Mouse (Mus musculus): ENCODE data around the gene Gtf2h3.
A peak's percentile ranks its signal among the peaks of the same experiment; 100 is the strongest.
"Not testable (repeated sequence)": the region's sequence is repeated elsewhere in the genome, so short reads cannot be mapped to it uniquely, and the experiment has no call there.

Gtf2h3 gene

GRCm38 (mm10) chr5:124578633-124579317 lies at the start of gene Gtf2h3, which contains the start of gene Eif2b1:
Gene Gtf2h3 (plus strand): TSS chr5:124579140.
Gene Eif2b1 (minus strand): TSS chr5:124579131.
- DNase-seq = peak; percentile 97

GRCm38 (mm10) chr5:124529191-124529651 lies 49.7 kb upstream of the Gtf2h3 start:
- peak; percentile 23 for DNase-seq

DNA sequence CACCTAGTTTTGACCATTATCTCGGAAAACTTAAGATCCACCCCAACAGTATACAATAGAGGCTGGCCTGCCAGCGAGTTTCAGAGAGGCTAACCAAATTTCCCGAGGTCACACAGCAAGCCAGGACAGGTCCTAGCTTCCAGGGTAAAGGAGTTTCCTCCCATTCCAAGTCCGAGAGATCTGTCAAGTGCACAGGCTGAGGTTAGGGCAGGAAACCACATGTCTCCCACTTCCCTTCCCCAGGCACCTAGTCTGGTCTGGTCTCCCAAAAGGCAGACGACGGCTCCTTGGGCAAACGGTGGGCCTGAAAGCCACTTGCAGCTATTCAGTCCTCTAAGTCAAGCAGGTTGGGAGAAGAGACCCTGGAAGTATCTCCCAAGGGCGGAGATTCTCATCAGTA lies 49.2 kb upstream of the Gtf2h3 start:
- DNase-seq = no peak

DNA sequence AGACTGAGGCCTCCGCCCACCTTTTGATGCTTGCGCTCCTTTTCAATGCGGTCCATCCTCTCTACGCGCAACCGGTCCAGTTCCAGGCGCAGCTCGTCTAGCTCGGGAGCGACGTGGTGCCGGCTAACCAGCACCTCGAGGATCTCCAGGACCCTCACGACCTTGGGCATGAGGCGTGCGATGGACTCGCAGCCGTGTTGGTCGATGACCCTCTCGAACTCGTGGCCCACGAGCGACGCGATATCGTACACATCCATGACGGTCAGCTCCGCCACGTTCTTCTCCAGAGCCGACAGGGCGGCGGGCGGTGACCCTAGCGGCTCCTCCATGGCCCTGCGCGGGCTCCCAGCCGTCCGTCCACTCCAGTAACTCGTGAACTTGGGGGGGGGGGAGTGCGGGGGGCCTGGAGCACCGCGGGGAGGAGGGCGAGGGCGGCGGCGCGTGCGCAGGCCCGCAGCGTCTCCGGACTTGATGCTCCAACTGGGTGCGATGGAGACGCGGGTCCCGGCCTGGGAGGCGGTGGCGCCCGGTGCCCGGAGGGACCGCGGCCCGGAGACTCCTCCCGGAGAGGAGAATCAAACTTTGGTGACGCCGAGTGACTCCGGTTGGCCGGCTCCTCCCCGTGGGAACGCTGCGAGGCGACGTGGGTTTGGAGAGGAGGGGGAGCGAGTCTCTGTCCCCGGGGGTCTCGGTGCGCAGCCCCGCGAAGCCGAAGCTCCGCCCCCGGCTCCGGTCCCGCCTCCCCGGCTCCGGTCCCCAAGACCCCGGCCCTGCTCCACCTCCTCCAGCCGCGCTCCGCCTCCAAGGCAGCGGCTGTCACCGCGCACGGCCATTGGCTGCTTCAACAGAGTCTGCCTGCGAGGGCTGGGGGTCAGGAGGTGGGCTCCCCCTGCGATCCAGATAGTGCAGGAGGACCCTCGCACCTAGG lies 48.0 kb upstream of the Gtf2h3 start, which contains the start of gene Rilpl1:
Rilpl1 (minus strand) TSS at position 737 of the 928 bp plus-strand sequence.
- DNase-seq = peak; percentile 93

DNA sequence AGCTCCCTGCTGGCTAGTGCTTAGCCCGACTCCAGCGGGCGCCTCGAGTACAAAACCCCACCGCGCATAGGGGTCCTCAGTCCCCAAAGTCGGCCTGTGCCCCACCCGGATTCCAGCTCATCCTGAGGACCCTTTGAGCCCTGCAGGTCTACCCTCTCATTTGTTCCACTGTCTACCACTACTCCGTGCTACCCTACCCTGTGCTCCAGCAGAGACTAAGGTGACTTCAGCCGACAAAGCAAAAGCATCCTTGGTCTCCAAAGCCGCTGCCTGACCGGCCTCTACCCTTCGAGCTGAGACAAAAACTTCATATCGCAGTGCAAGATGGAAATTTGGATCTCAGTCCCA lies 47.4 kb upstream of the Gtf2h3 start:
- DNase-seq = no peak

- DNase-seq = no peak
Measured at GRCm38 (mm10) chr5:124532451-124532850, 46.5 kb upstream of the Gtf2h3 start.

- DNase-seq = no peak
Measured at GRCm38 (mm10) chr5:124535016-124535415, 43.9 kb upstream of the Gtf2h3 start.

DNA sequence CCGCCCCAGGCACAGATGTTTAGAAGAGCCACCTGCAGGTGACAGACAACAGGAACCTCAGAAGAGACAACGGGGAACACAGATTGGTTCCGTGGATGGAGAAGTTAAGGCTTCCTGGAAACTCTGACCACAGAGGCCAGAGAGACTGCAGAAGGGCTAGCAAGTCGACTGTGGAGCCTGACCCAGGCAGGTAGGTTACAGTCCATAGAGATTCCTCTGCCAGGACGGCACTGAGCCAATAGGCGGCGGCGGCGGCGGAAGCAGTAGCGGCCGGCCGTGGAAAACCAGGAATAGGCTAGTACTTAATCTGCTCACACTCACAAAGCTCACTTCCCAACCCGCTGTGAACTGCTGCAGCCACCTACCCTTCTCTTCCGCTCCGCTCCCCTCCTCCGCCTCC lies 42.2 kb upstream of the Gtf2h3 start:
- DNase-seq = peak; percentile 36

GRCm38 (mm10) chr5:124538813-124539792 lies 39.8 kb upstream of the Gtf2h3 start:
- peak; percentile 70 for DNase-seq

- no peak for DNase-seq
Measured at GRCm38 (mm10) chr5:124539905-124540304, 39.0 kb upstream of the Gtf2h3 start.

GRCm38 (mm10) chr5:124540383-124540786 lies 38.6 kb upstream of the Gtf2h3 start, which contains the start of gene Tmed2:
Gene Tmed2 (plus strand): TSS chr5:124540695.
- DNase-seq = peak; percentile 99

GRCm38 (mm10) chr5:124540905-124541601 lies 37.9 kb upstream of the Gtf2h3 start:
- peak; percentile 82 for DNase-seq

GRCm38 (mm10) chr5:124541602-124541973 lies 37.4 kb upstream of the Gtf2h3 start:
- DNase-seq = no peak

DNA sequence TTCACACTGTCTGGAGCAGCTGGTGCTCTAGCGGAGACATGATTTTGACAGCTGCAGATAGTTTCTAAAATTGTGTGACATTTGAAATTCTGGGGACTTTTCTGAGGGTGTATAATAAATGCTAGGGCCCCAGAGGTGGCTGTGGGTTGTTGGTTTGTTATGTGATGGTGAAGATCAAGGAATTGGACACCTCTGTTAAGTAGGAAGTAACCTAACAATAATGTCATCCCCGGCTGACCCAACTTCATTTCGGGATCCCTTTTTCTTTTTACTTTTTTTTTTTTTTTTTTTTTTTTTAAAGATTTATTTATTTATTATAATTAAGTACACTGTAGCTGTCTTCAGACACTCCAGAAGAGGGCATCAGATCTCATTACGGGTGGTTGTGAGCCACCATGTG lies 28.2 kb upstream of the Gtf2h3 start:
- DNase-seq = not testable (repeated sequence)

- DNase-seq = peak; percentile 31
Measured at GRCm38 (mm10) chr5:124551349-124552093, 27.4 kb upstream of the Gtf2h3 start.

DNA sequence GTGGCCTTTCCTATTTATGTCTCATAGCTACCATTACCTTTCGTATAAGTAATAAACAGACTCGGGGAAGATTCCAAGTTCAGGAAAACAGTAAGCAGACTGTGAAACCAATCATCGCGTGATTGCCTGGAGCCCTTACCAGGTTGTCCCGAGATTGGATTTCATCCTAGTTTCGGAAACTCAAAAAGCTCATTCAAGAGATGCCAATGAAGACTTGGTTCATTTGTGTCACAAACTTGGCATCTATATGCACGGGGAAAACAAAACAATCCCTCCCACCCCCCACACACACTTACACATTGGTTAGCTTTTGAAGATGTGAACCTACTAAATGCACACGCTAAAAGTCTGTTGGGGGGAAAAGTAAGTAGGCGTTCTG lies 26.9 kb upstream of the Gtf2h3 start:
- DNase-seq = no peak

GRCm38 (mm10) chr5:124552558-124553307 lies 26.2 kb upstream of the Gtf2h3 start, which contains the start of gene Ddx55:
Gene Ddx55 (plus strand): TSS chr5:124552864.
- peak; percentile 96 for DNase-seq

- peak; percentile 54 for DNase-seq
Measured at GRCm38 (mm10) chr5:124553607-124554006, 25.3 kb upstream of the Gtf2h3 start.

DNA sequence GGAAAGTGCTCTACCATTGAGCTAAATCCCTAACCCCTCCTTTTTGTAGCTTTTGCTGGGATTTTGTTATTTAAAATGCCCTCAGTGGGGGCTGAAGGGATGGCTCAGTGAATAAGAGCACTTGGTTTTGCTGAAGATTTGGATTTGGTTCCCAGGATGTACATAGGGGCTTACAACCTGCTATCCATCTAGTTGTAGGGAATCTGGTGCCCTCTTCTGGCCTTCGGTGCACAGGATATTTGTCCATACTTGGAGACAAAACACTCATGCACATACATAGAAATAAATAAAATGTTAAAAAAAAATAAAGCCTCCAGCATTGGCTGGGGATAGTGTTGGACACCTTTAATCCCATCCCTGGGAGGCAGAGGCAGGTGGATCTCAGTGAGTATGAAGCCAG lies 23.8 kb upstream of the Gtf2h3 start:
- peak; percentile 40 for DNase-seq

GRCm38 (mm10) chr5:124571068-124571467 lies 7.9 kb upstream of the Gtf2h3 start:
- no peak for DNase-seq

Data from retina, postnatal 1 day (tissue).